Mouse (Mus musculus) cerebellum, adult 9-10 months (tissue): ENCODE results near the gene Ifrd2.

ENCODE experiments used
- DNase-seq: peaks from one replicate; pipeline ENCODE4 v3.0.0; 2022

The Ifrd2 gene

DNA sequence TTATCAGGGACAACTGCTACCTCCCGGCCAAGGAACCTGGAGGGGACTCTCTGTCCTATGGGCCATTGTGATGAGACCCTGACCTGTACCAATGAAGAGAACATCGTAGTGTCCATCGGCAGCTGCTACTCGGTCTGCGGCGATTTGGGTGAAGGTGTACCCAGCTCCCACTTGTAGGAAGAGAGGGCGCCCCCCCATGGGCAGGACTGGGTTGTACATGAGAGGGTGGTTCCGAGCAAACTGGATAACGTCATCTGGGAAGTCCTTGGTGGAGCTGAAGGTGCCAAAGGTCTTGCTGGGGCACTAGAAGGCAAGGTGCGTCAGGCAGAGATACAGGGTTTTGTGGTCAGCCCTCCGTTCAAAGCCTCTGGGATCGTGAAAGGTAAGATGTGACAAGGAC is 13.3 kb downstream of the Ifrd2 start:
- DNase-seq = peak; percentile 67

DNA sequence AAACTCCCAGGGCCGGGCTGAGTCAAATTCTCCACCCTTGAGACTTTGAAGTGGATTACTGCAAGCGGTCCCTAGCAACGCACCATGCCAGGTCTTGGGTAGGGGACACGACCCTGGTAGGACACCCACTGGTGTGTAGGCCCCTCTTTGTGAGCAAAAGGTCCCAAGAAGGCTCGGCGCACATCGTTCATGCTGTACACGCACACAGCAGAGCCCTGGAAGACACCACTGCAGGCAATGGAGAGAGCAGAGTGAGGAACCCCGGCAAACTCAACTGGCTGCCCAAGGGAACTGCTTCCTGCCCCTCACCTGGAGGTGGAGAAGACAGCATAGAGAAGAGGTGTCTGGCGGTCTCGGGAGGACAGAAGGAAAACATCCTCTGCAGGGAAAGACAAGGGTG is 13.8 kb downstream of the Ifrd2 start:
- DNase-seq = no peak

DNA sequence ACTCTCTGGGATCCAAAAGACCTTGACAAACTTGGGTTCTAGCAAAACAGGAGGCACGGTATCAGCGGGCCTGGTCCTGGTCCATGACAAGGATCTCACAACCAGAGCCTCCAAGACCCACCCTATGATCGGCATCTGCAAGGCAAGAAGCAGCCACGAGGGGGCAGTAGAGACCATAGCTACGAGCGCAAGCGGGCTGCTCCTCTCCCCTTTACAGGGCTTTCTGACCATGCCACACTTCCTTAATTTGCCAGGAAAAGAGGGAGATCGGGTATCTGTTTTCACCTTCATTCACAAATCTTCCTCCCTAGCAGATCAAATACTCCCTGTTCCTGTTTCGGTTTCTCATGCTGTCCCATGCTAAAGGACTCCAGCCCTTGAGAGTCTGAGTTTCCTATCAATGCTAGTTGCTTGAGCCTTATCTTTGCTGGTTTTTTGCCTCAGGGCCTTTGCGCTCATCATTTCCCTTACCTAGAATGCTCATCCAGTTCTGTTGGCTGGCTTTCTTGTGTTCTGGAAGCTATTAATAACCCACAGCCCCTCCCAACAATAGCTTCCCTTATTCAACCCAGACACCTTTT is 14.7 kb downstream of the Ifrd2 start:
- peak; percentile 93 for DNase-seq

DNA sequence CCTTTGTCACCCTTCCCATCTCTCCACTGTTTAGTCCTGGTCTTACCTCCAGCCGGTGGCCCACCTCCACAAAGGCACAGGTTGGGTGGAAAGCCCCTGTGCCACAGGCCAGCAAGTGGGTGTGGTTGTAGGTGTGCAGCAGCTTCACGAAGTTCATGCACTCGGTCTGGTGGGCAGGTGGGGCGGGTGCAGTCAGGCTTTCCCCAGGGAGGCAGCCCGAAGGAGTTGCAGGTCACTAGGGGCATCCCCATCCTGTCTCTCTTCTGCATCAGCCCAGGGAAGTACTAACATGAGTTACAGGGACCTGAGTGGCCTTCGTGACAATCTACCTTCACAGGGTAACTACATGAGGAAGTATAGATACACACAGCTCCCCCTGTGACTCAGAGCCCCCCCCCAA is 15.8 kb downstream of the Ifrd2 start:
- no peak for DNase-seq

DNA sequence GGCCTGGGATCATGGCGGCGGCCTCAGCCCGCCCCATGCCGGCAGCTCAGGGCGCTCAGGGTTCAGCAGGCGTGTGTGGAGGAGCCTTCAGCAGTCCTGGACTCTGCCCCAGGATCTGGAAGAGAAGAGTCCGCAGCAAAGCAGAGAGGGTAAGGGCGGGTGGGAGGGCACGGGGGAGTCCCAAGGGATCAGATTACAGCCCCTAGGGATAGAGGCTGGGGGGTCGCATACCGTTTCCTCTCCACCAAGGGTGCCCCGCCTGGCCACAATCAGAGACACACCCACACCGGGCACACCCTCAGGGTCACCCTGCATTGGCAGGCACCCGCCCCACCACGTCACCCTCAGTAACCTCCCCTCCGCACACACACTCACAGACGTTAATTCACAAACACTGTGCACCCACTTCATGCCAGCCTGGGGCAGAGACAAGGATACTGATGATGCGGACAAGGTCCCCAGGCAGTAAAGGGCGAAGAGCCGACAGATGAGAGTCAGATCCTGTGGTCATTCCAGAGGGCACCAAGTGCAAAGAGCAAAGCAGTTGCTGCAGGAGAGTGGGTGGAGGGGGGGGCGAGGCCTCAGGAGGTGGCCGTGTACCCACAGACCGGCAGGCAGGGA is 17.7 kb downstream of the Ifrd2 start:
- no peak for DNase-seq

DNA sequence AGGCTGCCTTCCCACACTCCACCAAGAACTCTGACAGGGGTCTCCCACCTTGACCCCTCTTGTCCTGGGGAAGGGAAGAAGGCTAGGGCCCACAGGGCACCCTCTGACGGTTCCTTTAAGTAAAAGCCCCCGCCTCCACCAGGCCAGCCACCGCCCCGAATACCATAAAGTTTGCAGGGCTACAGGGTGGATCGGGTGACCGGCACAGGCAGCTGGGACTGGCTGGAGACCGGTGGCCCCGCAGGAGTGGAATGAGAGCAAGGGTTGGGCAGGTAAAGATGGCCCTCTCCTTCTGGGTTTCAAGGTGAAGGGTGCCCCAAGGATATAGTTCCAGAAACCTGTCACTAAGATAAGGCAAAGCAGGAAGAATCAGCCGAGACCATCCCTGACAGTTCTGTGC is 19.1 kb downstream of the Ifrd2 start:
- DNase-seq = no peak

DNA sequence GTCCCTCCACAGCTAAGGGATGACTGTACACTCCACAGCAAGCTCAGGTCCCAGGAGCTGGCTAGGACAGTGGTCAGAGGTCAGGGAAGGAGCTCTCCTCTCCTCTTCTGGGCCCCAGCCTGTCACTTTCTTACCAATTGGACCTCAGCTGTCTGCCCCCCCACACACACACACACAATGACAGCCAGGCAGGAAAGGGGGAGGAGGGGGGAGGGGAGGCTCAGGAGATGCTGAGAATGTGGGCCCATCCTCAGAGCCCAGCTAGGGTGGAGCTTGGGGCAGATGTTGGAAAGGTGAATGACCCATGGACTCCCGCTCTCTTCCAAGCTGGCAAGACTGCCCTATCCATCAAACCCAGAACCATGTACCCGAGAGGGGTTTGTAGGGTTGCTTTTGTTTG is 19.6 kb downstream of the Ifrd2 start:
- no peak for DNase-seq

DNA sequence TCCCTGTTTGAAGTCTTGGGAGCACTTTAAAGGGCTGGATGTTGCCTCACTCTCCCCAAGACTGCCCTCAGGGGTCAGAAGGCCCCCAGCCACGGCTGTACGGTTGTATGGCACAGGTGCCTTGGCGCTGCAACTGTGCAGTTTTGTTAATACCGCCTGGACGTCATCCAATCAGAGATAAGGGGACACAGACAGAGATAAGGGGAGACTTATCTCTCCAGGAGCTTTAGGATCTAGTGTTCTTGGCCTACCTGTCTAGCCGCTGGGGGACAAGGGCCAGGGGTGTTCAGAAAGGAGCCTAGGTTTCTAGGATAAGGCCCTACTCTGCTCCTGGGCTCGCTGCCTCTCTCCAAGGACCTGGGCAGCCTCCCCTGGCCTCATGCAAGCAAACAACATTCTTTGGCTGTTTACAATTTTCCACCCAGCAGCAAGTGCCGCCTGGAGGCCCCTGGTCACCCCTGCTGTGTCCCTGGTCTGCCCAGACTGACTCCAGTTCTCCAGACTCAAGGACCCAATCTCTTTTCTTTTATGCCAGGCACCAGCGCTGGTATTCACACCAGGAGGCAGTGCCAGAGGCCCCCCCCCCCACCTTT is 20.3 kb downstream of the Ifrd2 start:
- DNase-seq = no peak

DNA sequence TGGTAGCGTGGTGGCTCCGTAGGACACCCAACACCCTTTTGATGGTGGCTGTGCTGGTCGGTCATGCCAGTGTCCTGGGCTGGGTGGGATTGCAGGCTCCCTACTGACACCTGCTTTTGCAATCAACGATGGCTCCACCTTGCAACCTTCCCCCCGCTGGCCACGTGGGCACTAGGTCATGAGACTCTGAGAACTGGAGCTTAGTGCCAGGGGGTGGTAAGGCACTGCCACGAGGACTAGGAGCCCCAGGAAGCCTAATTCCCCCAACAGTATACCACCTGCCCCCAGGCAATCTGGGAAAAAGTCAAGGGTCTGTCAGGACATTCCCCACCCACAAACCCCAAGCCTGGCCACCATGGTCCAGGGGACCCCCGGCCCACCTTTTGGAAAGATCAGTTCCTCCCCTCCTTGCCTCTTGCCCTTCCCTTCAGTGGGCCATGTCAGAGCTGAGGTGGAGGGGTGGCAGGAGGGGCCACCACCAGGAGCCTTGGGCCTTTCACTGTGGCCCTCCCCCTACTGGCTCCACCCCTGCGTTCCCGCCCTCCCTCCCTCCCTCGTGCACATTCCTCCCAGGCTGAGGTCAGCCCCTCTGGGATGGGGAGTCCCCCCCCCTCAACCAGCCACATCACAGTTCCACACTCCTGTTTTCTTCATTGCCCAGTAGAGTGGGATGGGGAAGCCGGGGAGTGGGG is 21.4 kb downstream of the Ifrd2 start, which contains the start of gene Sema3b:
TSS of gene Sema3b (minus strand) at position 489 of the 692 bp plus-strand sequence.
- no peak for DNase-seq

DNA sequence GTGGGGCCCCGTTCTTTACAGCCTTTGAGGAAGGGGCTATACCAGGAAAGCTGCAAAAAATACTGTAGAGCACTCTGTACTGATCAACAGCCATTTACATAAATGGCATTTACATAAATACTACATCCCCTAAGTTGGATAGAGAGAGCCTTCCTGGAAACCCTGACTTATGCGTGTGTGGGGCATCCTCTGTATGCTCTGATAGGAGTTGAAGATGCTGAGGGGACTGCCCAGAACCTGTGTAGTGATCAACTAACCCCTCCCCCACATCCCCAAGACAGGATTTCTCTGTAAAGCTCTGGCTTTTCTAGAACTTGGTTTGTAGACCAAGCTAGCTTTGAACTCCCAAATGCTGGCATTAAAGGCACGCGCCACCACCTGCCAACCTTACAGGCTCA is 22.0 kb downstream of the Ifrd2 start:
- DNase-seq = no peak

DNA sequence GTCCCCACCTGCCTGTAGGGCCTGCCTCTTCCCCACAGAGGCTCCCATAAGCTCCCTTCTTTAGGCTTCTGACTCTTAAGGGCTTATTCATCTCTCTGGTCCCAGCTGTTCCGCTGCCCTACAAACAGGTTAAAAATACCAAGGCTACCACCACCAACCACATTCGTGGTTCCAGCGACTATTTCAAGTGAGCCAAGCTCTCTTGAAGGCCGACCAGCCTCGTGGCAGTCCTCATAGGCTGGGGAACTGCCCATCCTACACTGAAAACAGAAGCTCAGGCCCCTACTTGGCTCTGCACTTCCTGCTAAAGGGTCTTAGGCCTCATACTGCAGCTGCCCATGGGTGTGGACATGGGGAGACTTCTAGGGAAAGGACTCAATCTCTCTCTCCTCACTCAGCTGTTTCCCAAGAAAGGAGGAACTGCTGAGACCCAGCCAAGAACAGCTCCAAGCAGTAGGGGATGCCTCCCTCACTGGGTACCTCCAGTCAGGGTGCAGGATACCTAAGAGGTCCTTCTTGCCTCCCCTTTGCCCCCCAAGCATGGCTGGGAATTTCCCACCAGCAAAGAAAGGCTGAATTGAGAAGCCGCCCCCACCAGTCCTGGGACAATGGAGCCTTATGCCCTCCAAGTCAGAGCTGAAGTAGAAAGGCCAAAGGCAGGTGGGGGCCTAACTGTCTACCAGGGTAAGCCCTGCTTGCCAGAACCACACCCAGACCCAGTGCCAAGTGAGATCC is 24.2 kb downstream of the Ifrd2 start:
- no peak for DNase-seq

DNA sequence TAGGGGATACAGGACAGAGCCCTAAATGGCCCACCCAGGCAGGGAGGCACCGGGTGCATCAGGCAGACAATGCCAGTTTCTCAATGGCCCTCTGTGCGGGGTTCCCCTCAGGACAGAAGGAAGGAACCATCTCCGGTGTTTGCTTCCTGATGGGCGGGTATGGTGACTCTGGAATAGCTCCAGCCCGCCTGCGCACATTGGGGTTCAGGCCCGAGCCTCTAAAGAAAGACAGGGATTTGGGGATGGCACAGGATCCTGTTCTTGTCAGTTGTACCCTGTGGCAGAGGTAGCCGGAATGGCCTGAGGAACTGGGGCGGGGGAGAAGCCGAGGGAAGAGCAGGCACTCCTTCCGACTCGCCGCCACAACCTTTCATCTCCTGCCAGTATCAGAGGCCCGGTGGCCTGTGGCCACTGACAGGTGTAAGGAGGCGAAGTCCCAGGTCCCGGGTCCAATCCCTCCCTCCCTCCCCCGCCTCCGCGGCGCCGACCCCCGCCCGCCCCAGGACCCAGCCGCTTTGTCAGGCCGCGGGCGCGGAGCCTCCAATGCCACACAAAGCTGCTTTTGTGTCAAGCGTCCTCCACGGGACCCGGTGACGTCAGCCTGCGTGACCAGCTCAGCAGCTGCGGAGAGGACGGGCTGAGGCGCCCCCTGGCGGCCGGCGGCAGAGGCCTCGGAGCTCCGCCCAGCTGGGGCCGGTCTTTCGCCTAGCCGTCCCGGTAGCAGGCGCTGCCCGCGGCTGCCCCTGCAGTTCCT is 24.9 kb downstream of the Ifrd2 start:
- DNase-seq = peak; percentile 97

DNA sequence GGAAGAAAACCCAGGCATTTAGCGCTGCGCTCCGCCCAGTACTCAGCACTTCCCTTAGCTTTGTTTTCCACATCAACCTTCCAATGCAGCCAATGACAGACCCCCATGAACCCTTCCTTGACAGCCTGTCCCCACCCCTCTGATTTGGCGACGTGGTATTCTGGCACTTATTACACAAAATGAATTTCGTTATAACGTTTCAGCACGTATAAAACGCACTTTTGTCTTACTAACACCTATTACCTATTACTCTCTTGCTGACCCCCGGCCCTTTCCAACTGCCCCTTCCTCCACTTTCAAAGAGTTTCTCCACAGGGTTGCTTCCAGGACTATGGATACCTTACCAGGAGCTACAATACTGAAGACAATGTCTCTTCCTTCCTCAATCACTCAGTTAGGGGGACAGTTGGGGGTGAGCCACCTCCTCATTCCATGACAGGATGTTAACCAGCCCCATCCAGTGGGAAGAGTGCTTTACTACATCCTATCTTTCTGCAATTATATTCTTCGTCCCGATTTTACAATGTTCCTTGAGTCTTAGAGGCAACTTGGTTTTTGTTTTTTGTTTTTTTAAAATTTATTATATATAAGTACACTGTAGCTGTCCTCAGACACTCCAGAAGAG is 25.6 kb downstream of the Ifrd2 start:
- DNase-seq = no peak

DNA sequence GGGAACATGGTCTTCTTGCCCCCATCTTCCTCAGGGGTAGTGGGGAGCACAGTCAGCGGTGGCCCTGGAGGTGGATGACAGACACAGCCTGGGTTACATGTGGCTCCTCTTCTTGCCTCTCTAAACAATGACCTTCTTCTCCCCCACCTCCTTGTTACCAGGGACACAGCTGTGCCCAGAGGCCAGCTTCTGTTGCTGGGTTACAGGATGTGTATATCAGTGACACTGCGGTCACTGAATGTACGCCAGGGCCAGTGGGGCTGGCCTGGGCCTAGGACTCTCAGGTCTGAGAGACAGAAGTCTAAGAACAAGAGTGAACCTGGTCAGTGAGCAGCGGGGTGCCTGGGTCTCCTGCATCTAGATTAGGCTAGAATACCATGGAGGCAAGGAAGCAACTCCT is 27.6 kb downstream of the Ifrd2 start:
- DNase-seq = no peak

DNA sequence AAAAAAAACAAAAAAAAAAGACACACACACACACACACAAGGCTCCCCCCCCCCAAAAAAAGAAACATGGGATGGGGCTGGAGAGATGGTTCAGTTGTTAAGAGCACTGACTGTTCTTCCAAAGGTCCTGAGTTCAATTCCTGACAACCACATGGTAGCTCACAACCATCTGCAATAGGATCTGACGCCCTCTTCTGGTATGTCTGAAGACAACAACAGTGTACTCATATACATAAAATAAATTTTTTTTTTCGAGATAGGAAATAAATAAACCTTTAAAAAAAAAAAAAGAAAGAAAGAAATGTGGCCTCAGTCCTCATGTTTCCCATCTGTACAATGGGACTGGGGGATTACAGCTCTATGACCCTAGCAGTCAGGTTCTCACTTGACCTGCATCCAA is 30.0 kb downstream of the Ifrd2 start:
- DNase-seq = no peak

DNA sequence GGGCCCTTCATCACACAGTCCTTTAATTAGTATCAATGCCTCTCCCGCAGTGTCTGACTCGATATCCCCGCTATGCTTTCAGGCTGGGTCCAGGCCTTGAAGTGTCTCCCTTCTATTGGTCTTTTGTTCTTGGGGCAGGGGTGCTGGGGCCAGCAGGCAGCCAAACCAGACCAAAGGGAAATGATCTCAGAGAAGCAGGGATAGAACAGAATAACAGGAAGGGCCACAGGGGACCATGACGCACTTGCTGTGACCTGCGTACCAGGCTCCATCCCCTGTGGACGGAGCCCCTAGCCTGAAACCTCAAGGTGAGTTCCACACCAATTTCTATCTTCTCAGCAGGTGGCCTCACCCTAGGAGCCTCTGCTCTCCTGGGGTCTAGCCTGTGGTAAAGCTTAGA is 30.7 kb downstream of the Ifrd2 start:
- no peak for DNase-seq

DNA sequence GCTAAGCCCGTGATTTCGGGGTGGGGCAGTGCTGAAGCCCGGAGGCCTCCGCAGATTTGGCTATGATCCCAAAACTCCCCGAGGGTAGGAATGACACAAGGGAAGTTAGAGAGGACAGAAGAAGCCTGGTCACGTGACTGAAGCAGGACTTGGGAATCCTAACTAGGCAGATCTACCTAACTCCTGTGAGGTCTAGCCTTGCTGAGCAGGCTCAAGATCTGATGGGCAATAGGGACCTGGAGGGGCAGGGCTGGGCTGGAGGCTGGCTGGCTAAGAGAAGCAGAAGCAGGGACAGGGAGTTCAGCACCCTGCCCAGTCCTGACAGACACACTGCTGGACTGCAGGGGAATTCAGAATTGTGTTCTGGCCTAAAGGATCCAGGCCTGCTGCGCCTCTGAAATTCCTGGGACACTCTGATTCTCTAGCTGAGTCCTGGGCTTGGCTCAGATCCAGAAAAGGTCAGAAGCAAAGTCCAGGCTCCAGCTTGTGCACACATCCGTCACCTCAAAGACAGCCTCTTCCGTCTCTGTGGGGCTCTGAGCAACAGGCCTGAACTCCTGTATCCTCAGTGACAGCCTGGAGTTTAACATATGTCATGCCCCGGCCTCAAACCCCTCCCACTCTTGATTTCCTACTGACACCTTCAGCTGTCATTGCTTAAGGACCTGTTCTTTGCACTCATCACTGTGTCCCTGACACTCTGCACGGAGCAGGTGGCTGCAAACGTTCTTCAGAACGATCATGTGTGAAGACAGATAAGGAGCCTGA is 31.5 kb downstream of the Ifrd2 start:
- DNase-seq = peak; percentile 59

DNA sequence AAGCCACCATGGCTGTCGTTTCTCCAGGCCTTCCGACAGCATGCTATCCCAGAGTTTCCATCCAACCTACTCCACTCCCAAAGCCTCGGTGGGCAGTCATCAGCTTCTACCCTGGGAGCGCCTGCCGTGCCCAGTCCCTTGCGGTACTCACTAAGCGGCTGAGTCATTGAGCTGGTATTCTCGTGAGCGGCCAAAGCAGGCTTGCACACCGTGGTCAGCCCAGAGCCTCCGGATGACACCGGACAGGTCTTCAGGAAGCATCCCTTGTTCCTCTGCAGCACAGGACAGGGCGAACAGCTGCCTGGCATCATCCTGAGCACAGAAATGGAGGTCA is 32.1 kb downstream of the Ifrd2 start:
- no peak for DNase-seq

DNA sequence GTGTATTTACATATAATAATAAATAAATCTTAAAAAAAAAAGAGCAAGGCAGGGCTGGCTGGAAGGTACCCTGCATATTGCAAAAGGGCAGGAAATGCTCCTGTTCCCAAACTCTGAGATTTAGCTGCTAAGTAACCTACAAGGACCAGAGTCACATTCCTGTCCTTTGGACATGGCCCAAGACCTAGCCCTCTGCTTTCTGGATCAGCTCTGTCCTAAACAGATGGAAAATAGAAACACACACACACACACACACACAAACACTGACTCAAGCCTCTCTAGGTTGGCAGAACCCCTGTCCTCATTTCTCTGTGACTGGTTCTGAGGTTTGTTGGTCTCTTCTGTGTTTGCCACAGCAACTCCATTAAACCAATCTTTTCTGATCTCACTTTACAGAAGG is 33.5 kb downstream of the Ifrd2 start:
- peak; percentile 67 for DNase-seq

DNA sequence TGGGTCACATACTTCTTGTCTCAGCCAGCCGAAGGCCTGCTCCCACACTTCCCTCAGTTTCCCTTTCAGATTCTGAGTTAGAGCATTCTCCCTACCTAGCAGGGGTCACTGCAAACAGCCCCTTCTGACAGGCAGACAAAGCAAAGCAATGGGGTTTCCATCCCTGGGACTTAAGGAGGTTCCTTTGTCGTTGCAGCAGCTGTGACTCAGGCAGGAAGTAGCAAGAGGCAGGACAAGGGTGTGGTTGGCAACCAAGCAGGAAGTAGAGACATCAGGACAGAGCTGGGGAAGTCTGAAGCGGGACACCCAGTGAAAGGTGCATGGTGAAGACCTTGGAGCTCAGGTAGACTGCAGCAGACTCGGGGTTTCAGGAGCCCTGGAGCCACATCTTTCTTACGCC is 37.1 kb downstream of the Ifrd2 start:
- no peak for DNase-seq

DNA sequence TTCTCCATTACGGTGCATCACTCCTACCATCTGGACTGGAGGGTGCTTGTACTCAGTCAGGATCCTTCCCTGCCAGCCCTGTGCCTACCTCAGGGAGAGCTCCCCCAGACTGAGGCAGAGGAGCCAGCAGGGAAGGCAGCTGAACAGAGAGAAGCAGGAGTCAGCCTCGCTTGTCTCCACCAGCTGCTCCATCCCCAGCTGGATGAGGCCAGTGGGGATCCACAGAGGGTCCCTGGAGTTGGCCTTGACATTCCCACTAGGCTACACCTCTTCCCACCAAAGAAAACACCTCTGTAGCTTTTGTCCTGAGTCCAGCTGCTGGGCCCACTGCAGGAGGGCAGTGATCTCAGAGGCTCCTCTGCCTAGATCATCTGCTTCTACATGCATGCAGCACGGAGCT is 37.5 kb downstream of the Ifrd2 start:
- no peak for DNase-seq
